Mouse (Mus musculus) megakaryocyte, embryonic 14.5 days (primary cell): Measurements from ENCODE around the gene Tnrc6b.

Source experiments
- FLI1 ChIP-seq: IDR thresholded peaks from 2 replicates; pipeline ENCODE4 v1.6.1; 2012; ENCODE audit warnings: low read length, inconsistent platforms, mixed read lengths
- GATA1 ChIP-seq: IDR thresholded peaks from 3 replicates; pipeline ENCODE4 v1.6.1; 2012; ENCODE audit warnings: mixed read lengths, low read length, inconsistent platforms, borderline replicate concordance

GRCm38 (mm10) chr15:80844926-80845325 lies 133.8 kb downstream of the Tnrc6b start:
- no peak for TF ChIP-seq GATA1
- no peak for TF ChIP-seq FLI1
